Mouse (Mus musculus): ENCODE measurements around the gene Timm44. TPM values are rescaled to one million over a fixed set of nuclear protein-coding genes. Genes with fewer than 3 reads are reported as not detected.

The Timm44 gene
- polyA plus RNA-seq, 1 experiment from 2014 or later: 41.8 TPM

- H3K9ac ChIP-seq: no peak overlapping the region
- ATAC-seq (ENCODE audit: low FRiP score, low read depth): 0 out of 2 replicates have a peak, but pooled peaks have one; percentile 11
- WGBS: 25% methylated on average over 4 of the region's 4 CpGs
- H3K4me3 ChIP-seq: no peak overlapping the region
- no peaks in the 10 kb centered on the region for H3K9me3 ChIP-seq
- peak overlapping the region; percentile 46 for H3K4me2 ChIP-seq
- H3K27ac ChIP-seq (replicated peaks): no peak overlapping the region
- peaks cover 6% of the 10 kb centered on the region for H3K4me1 ChIP-seq (replicated peaks)
- peaks cover 21% of the 10 kb centered on the region; the same call in 1 of the 2 replicates for H3K27me3 ChIP-seq
- no peaks in the 10 kb centered on the region for H3K36me3 ChIP-seq
Measured at GRCm38 (mm10) chr8:4226323-4226722, 49.4 kb downstream of the Timm44 start.

GRCm38 (mm10) chr8:4222059-4222458 is 53.7 kb downstream of the Timm44 start:
- Histone ChIP-seq H3K9ac (no peak overlapping the region), H3K4me2 (no peak overlapping the region), H3K4me1 (replicated peaks) (peaks cover 11% of the 10 kb centered on the region), H3K4me3 (no peak overlapping the region), H3K27ac (replicated peaks) (no peak overlapping the region), H3K9me3 (no peaks in the 10 kb centered on the region), H3K27me3 (peaks cover 9% of the 10 kb centered on the region; the same call in 1 of the 2 replicates), H3K36me3 (no peaks in the 10 kb centered on the region)
- no peak for ATAC-seq (ENCODE audit: low FRiP score, low read depth)

GRCm38 (mm10) chr8:4219617-4220016 is 56.1 kb downstream of the Timm44 start:
- H3K4me1 ChIP-seq (replicated peaks): peaks cover 25% of the 10 kb centered on the region
- H3K4me2 ChIP-seq: no peak overlapping the region
- H3K4me3 ChIP-seq: no peak overlapping the region
- peaks cover under 1% of the 10 kb centered on the region; the same call in 1 of the 2 replicates for H3K36me3 ChIP-seq
- no peak overlapping the region for H3K9ac ChIP-seq
- no peaks in the 10 kb centered on the region for H3K27me3 ChIP-seq
- no peak overlapping the region for H3K27ac ChIP-seq (replicated peaks)
- WGBS: 90% methylated on average over 3 of the region's 3 CpGs
- no peak for ATAC-seq (ENCODE audit: low FRiP score, low read depth)
- no peaks in the 10 kb centered on the region for H3K9me3 ChIP-seq

- peaks cover 3% of the 10 kb centered on the region; the same call in 1 of the 2 replicates for H3K36me3 ChIP-seq
- under 1% methylated on average over 44 of the region's 44 CpGs for WGBS
- H3K27me3 ChIP-seq: no peaks in the 10 kb centered on the region
- H3K27ac ChIP-seq (replicated peaks): peak within 1 kb of the TSS; percentile 97
- ATAC-seq (ENCODE audit: low FRiP score, low read depth): peak; percentile 90
- H3K9me3 ChIP-seq: no peaks in the 10 kb centered on the region
- H3K4me3 ChIP-seq: peak within 1 kb of the TSS; percentile 82
- peaks cover 46% of the 10 kb centered on the region for H3K4me1 ChIP-seq (replicated peaks)
- H3K4me2 ChIP-seq: peak within 1 kb of the TSS; percentile 97
- peak within 1 kb of the TSS; percentile 84 for H3K9ac ChIP-seq
Measured at GRCm38 (mm10) chr8:4216791-4217621, 58.7 kb downstream of the Timm44 start, which contains the start of gene Prr36. Gene Prr36, minus strand, starts transcription at chr8:4217459.

- peaks cover 3% of the 10 kb centered on the region; the same call in 1 of the 2 replicates for H3K36me3 ChIP-seq
- no peaks in the 10 kb centered on the region for H3K9me3 ChIP-seq
- H3K4me3 ChIP-seq: peak overlapping the region; percentile 82
- peak overlapping the region; percentile 97 for H3K4me2 ChIP-seq
- peak; percentile 2 for ATAC-seq (ENCODE audit: low FRiP score, low read depth)
- peak overlapping the region; percentile 97 for H3K27ac ChIP-seq (replicated peaks)
- 5% methylated on average over 18 of the region's 18 CpGs for WGBS
- no peaks in the 10 kb centered on the region for H3K27me3 ChIP-seq
- H3K9ac ChIP-seq: peak overlapping the region; percentile 84
- H3K4me1 ChIP-seq (replicated peaks): peaks cover 46% of the 10 kb centered on the region
Measured at GRCm38 (mm10) chr8:4216296-4216695, 59.4 kb downstream of the Timm44 start.

GRCm38 (mm10) chr8:4214006-4214980 is 61.4 kb downstream of the Timm44 start:
- no peak for ATAC-seq (ENCODE audit: low FRiP score, low read depth)
- H3K36me3 ChIP-seq: peaks cover 20% of the 10 kb centered on the region
- peak overlapping the region; percentile 97 for H3K4me2 ChIP-seq
- H3K4me3 ChIP-seq: peak overlapping the region; percentile 82
- H3K27ac ChIP-seq (replicated peaks): peak overlapping the region; percentile 71
- H3K9ac ChIP-seq: peak overlapping the region; percentile 53
- 15% methylated on average over 33 of the region's 33 CpGs for WGBS
- H3K9me3 ChIP-seq: no peaks in the 10 kb centered on the region
- H3K27me3 ChIP-seq: no peaks in the 10 kb centered on the region
- peaks cover 55% of the 10 kb centered on the region for H3K4me1 ChIP-seq (replicated peaks)

GRCm38 (mm10) chr8:4213210-4214005 is 62.3 kb downstream of the Timm44 start:
- H3K27me3 ChIP-seq: no peaks in the 10 kb centered on the region
- peak overlapping the region; percentile 97 for H3K4me2 ChIP-seq
- WGBS: 1% methylated on average over 18 of the region's 18 CpGs
- peak overlapping the region; percentile 71 for H3K27ac ChIP-seq (replicated peaks)
- ATAC-seq (ENCODE audit: low FRiP score, low read depth): peak; percentile 10
- H3K9ac ChIP-seq: peak overlapping the region; percentile 53
- H3K4me3 ChIP-seq: peak overlapping the region; percentile 82
- peaks cover 21% of the 10 kb centered on the region for H3K36me3 ChIP-seq
- H3K9me3 ChIP-seq: no peaks in the 10 kb centered on the region
- peaks cover 55% of the 10 kb centered on the region for H3K4me1 ChIP-seq (replicated peaks)

GRCm38 (mm10) chr8:4212809-4213209 is 62.9 kb downstream of the Timm44 start:
- H3K4me2 ChIP-seq: peak overlapping the region; percentile 97
- peak overlapping the region; percentile 53 for H3K9ac ChIP-seq
- H3K36me3 ChIP-seq: peaks cover 21% of the 10 kb centered on the region
- peak; percentile 0; the same call in 1 of the 2 replicates for ATAC-seq (ENCODE audit: low FRiP score, low read depth)
- no peaks in the 10 kb centered on the region for H3K9me3 ChIP-seq
- H3K4me3 ChIP-seq: peak overlapping the region; percentile 82
- peaks cover 55% of the 10 kb centered on the region for H3K4me1 ChIP-seq (replicated peaks)
- H3K27ac ChIP-seq (replicated peaks): peak overlapping the region; percentile 71
- 2% methylated on average over 25 of the region's 25 CpGs for WGBS
- H3K27me3 ChIP-seq: no peaks in the 10 kb centered on the region

- H3K4me2 ChIP-seq: no peak overlapping the region
- 0 out of 2 replicates have a peak overlapping the region, but pooled peaks have one; percentile 22 for H3K27ac ChIP-seq (replicated peaks)
- no peak overlapping the region for H3K4me3 ChIP-seq
- peaks cover 62% of the 10 kb centered on the region for H3K4me1 ChIP-seq (replicated peaks)
- peaks cover 30% of the 10 kb centered on the region for H3K36me3 ChIP-seq
- ATAC-seq (ENCODE audit: low FRiP score, low read depth): no peak
- WGBS: 72% methylated on average over 6 of the region's 6 CpGs
- H3K9ac ChIP-seq: no peak overlapping the region
- no peaks in the 10 kb centered on the region for H3K9me3 ChIP-seq
- H3K27me3 ChIP-seq: no peaks in the 10 kb centered on the region
Measured at GRCm38 (mm10) chr8:4211097-4211496, 64.6 kb downstream of the Timm44 start.
